Mouse (Mus musculus) intestine, postnatal 0 days (tissue): ENCODE data around the gene Ehd4. TPM values are rescaled to one million over a fixed set of nuclear protein-coding genes. Genes with fewer than 3 reads are reported as not detected.

Source experiments
- ATAC-seq: fragments of 200-750 bp; cut with Nextera tagmentation; 2 replicates; pipeline ENCODE4 v1.8.0; 2017; ENCODE audit warnings: mild to moderate bottlenecking, moderate TSS enrichment, moderate library complexity
- H3K27ac ChIP-seq: fragments of 300-500 bp; sonication (generic); 2 replicates; pipeline ENCODE4 v1.5.1; 2014; ENCODE audit warnings: mild to moderate bottlenecking, low read depth, low read length, moderate library complexity
- H3K27me3 ChIP-seq: fragments of 300-500 bp; sonication (generic); replicated peaks from 2 replicates; pipeline ENCODE4 v1.6.1; 2014; ENCODE audit warnings: low read length, mixed read lengths; ENCODE audit not compliant: control insufficient read depth, insufficient read depth
- H3K36me3 ChIP-seq: fragments of 300-500 bp; sonication (generic); 2 replicates; pipeline ENCODE4 v1.6.1; 2014; ENCODE audit warnings: mild to moderate bottlenecking, moderate library complexity; ENCODE audit not compliant: control insufficient read depth, insufficient read depth
- H3K4me1 ChIP-seq: fragments of 300-500 bp; sonication (generic); replicated peaks from 2 replicates; pipeline ENCODE4 v1.6.1; 2014; ENCODE audit warnings: antibody characterized with exemption, low read length, mixed read lengths; ENCODE audit not compliant: control insufficient read depth, insufficient read depth
- H3K4me2 ChIP-seq: fragments of 300-500 bp; sonication (generic); replicated peaks from 2 replicates; pipeline ENCODE4 v1.6.1; 2014; ENCODE audit warnings: low read depth, mild to moderate bottlenecking, moderate library complexity
- H3K4me3 ChIP-seq: fragments of 300-500 bp; sonication (generic); 2 replicates; pipeline ENCODE4 v1.5.1; 2014; ENCODE audit warnings: low read depth, low read length
- H3K9ac ChIP-seq: fragments of 300-500 bp; sonication (generic); 2 replicates; pipeline ENCODE4 v1.6.1; 2014; ENCODE audit warnings: mild to moderate bottlenecking, low read depth, low read length
- H3K9me3 ChIP-seq: fragments of 300-500 bp; sonication (generic); 2 replicates; pipeline ENCODE4 v1.6.1; 2016; ENCODE audit warnings: mixed run types; ENCODE audit not compliant: control insufficient read depth
- CTCF ChIP-seq: sonication (generic); IDR thresholded peaks from 2 replicates; pipeline ENCODE4 v1.5.1; 2016; ENCODE audit warnings: low read depth, mild to moderate bottlenecking, control low read depth, antibody characterized with exemption, moderate library complexity
- WGBS: fragments of 180-500 bp; shearing (Covaris S2); extraction: QIAGEN DNeasy Blood & Tissue Kit; methylation state at CpG from one replicate; pipeline ENCODE4 v1.1.7; 2014; 5-methylcytosine and 5-hydroxymethylcytosine counted together
- polyA plus RNA-seq: library from polyadenylated mRNA; unstranded; fragments of >200 nt; fragmentation: Nextera tagmentation; extraction: Ambion mirVana; gene quantifications from 2 replicates; pipeline ENCODE4 v1.2.1, GENCODE M21; 2015

The Ehd4 gene
- polyA plus RNA-seq, 1 experiment from 2014 or later = 70.0 TPM

- no peaks in the 10 kb centered on the region for H3K4me1 ChIP-seq
- H3K9ac ChIP-seq = no peak overlapping the region
- no peak overlapping the region for H3K4me2 ChIP-seq
- H3K27ac ChIP-seq = no peak overlapping the region
- WGBS = 80% methylated on average over 9 of the region's 9 CpGs
- no peak for TF ChIP-seq CTCF
- H3K27me3 ChIP-seq = no peaks in the 10 kb centered on the region
- H3K9me3 ChIP-seq = no peaks in the 10 kb centered on the region
- H3K36me3 ChIP-seq = no peaks in the 10 kb centered on the region
- no peak for ATAC-seq
- no peak overlapping the region for H3K4me3 ChIP-seq
Measured at GRCm38 (mm10) chr2:120060651-120061050, 93.8 kb downstream of the Ehd4 start.

- no peak for ATAC-seq
- Histone ChIP-seq H3K36me3 (no peaks in the 10 kb centered on the region), H3K27me3 (no peaks in the 10 kb centered on the region), H3K9me3 (no peaks in the 10 kb centered on the region), H3K4me2 (no peak overlapping the region), H3K4me1 (no peaks in the 10 kb centered on the region), H3K9ac (no peak overlapping the region), H3K27ac (no peak overlapping the region), H3K4me3 (no peak overlapping the region)
- no peak for TF ChIP-seq CTCF
- WGBS = 50% methylated on average over 6 of the region's 6 CpGs
Measured at GRCm38 (mm10) chr2:120060190-120060589, 94.2 kb downstream of the Ehd4 start.

DNA sequence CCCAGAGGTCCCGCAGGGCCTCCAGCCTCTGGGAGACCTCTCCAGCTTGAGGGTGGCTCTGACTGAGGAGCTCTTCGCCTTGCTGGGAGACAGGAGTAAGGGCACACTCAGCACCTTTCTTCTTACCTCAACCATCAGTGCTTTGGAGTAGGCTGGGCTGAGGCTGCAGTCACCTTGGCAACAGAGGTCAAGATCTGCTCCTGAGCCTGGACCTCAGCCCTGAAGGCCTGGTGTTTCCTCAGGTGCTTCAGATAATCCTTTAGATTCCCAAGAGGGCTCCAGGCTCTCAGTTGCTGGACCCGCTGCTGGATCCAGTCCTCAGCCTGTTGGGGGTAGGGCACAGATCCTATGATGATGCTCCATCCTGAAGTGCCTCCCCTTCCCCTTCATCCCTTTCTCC is 94.9 kb downstream of the Ehd4 start:
- H3K27me3 ChIP-seq = no peaks in the 10 kb centered on the region
- H3K27ac ChIP-seq = no peak overlapping the region
- no peaks in the 10 kb centered on the region for H3K4me1 ChIP-seq
- no peak overlapping the region for H3K9ac ChIP-seq
- no peaks in the 10 kb centered on the region for H3K9me3 ChIP-seq
- no peak for ATAC-seq
- no peak overlapping the region for H3K4me3 ChIP-seq
- H3K36me3 ChIP-seq = no peaks in the 10 kb centered on the region
- no peak for TF ChIP-seq CTCF
- H3K4me2 ChIP-seq = no peak overlapping the region
- WGBS = 85% methylated on average over 3 of the region's 3 CpGs

DNA sequence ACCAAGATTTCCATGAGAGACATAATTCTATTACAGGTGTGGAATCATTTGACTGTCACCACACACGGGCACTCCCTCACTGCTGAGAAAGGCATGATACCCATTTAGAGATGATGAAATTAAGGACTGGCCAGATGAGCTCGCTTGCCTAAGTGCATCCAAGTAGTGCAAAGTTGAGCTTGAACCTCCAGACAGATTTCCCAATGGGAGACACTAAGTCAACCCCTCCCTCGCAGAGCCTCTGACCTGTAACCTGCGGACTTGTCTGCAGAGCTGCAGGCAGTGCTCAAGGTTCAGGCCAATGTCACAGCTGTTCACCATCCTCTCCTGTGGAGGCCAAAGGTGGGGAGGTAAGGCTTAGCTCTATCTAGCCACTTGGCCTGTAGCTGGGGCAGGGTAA is 95.6 kb downstream of the Ehd4 start:
- ATAC-seq = no peak
- H3K27me3 ChIP-seq = no peaks in the 10 kb centered on the region
- no peak overlapping the region for H3K9ac ChIP-seq
- H3K9me3 ChIP-seq = no peaks in the 10 kb centered on the region
- no peaks in the 10 kb centered on the region for H3K4me1 ChIP-seq
- no peak overlapping the region for H3K4me2 ChIP-seq
- no peak overlapping the region for H3K27ac ChIP-seq
- no peak overlapping the region for H3K4me3 ChIP-seq
- no peak for TF ChIP-seq CTCF
- H3K36me3 ChIP-seq = no peaks in the 10 kb centered on the region
- WGBS = 74% methylated on average over 4 of the region's 4 CpGs

GRCm38 (mm10) chr2:120055923-120056322 is 98.5 kb downstream of the Ehd4 start:
- no peaks in the 10 kb centered on the region for H3K4me1 ChIP-seq
- no peaks in the 10 kb centered on the region for H3K27me3 ChIP-seq
- no peaks in the 10 kb centered on the region for H3K36me3 ChIP-seq
- H3K9me3 ChIP-seq = no peaks in the 10 kb centered on the region
- no peak for ATAC-seq
- H3K27ac ChIP-seq = no peak overlapping the region
- no peak overlapping the region for H3K4me3 ChIP-seq
- no peak for TF ChIP-seq CTCF
- 83% methylated on average over 10 of the region's 10 CpGs for WGBS
- no peak overlapping the region for H3K9ac ChIP-seq
- H3K4me2 ChIP-seq = no peak overlapping the region

DNA sequence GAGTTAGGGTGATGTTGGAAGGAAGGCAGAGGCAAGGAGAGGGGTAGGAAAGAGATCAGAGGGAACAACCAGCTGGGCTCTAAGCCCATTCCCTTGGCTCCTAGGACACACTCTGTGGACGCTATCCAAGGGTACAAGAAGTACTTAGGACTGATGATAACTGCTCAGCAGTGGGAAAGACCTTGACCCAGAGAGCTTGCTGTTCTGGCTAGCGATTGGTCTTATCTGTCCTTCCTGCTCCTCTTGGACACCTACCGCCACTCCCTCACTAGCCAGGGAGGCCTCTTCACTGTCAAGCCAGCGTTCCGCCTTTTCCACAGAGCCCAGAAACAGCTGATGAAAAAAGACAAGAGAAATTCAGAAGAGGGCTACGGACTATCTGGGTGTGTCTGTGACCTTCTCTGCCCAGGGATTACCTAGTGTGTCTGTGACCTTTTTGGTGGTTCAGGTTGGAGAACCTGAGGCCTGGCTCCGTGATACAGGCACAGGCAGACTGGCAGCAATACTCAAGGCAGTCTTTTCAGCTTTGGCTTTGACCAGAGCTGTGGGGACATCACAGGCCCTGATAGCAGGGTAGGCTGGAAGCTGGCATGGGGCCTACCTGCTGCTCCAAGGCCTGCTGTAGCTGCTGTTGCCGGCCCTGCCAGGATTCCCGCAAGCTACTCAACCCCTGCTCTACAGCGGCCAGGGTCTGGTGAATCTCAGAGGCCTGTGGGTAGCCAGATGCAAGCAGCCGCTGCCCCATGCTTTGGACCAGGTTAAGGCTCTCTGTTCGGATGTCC is 99.4 kb downstream of the Ehd4 start:
- Histone ChIP-seq H3K36me3 (no peaks in the 10 kb centered on the region), H3K9ac (no peak overlapping the region), H3K27me3 (no peaks in the 10 kb centered on the region), H3K4me1 (no peaks in the 10 kb centered on the region), H3K4me3 (no peak overlapping the region), H3K27ac (no peak overlapping the region), H3K9me3 (no peaks in the 10 kb centered on the region), H3K4me2 (no peak overlapping the region)
- no peak for TF ChIP-seq CTCF
- WGBS = 65% methylated on average over 12 of the region's 12 CpGs
- ATAC-seq = 0 out of 2 replicates have a peak, but pooled peaks have one; percentile 7
